Mouse (Mus musculus) kidney, postnatal 10 days (tissue): Measurements from ENCODE around the gene Ccr4.

Source experiments
- DNase-seq: peaks from one replicate; pipeline ENCODE4 v3.0.0; 2021; ENCODE audit warnings: mixed read lengths

Ccr4 gene

DNA sequence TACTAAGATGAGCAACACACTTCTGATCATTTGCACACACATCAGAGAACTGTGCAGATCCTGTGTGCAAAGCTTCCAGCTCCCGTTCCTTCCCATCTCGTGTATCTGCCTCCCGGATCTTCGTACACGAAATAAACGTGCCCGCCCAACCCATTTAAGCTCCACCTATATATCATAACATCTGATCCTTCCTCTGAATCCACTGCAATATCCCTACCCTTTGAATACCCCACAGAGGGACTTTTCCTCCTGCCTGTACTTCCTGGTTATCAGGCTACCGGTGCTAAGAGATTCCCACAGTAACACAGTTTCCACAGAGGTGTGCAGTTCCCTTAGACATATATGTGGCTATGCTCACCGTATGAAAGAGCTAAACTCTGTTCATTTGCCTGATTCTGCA lies at the start of gene Ccr4:
Ccr4 (minus strand) TSS at position 101 of the 400 bp plus-strand sequence.
- DNase-seq, result no peak

DNA sequence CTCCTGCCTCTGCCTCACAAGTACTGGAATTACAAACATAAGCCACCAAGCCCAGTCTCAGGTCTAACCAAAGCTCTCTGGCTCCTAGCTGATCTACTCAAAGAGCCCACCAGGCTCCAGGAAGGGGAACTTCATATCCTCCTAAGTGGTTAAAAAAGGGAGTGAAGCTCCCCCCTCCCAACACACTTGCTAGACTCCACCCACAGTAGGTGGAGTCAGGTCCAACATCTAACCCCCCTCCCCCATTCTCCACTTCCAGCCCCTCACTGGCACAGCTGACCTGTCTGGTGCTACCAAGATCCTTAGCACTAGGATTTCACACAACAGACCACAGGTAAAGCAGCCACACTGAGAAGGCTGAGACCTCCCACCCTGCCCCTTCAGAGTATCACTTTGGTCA lies 49.1 kb upstream of the Ccr4 start:
- DNase-seq, result no peak

DNA sequence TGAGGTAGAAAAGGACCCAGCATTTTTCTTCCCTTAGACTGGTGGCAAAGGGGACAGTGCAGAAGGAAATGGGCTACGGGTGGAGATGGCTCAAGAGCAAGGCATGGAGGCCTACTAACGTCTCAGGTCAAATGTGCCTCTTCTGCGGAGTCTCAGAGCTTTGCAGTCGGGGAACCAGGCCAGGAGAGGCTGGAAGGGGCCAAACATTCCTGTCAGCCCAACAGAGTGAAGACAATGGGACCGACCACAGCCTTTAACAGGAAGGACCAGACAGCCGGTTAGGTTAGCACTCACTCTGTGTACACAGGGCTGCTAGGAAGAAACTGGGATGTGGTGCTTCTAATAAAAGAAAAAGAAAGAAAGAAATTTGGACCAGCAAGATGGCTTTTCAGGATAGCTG lies 45.3 kb upstream of the Ccr4 start:
- no peak for DNase-seq

DNA sequence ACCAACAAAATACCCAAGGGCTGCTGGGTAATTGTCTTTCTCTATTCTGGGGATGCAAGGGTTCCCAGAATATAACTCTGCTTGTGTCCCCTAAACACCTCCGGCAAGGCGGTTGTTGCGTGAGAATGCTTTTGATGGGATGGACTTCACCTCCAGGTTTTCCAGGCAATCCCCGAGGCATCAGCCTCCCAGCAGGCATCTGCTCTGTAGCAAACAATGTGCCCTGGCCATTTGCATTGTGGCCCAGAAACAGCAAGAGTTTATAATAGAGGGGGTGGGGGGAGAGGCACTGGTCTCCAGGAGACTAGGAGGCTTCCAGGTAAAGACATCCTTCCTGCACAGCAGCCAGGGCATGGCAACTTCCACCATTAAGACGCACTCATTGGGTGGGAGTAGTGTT lies 44.4 kb upstream of the Ccr4 start:
- DNase-seq, result no peak

DNA sequence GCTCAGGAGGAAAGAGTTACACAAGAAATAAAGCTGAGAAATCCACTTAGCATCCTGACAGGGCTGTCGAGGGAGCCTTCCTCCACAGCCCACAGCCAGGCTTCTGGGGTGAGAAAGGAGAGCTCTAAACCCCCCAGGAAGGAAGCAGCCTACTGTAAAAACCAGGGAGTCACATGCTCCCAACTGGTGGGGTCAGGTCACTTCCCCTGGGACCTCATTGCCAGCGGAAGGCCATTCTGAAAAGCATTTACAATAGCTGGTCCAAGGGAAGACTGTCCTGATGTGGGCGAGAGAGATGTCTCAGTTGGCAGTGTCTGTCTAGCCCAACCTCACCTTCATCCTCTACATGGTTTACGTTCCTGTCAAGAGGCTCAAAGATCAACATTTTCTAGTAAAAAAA lies 43.8 kb upstream of the Ccr4 start:
- DNase-seq, result no peak

DNA sequence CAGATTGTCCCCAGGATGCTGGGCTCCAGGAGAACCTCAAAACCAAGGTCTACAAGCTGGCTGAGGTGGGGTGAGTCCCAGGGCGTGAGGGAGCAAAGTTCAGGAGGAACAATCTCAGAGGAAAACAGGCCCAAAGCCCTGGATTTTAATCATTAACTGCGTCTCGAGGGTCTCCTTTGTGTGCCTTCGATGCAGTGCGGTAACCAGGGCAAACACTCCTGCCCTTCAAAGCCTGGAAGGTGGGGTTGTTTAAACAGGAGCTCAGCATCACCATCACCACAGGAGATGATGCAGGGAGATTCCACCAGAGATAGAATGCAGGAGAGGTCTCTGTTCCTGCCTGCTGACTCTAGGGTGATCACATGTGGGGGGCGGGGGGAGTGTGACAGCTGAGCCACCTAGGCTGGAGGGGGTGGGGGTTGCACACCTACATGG lies 42.9 kb upstream of the Ccr4 start:
- peak; percentile 44 for DNase-seq

DNA sequence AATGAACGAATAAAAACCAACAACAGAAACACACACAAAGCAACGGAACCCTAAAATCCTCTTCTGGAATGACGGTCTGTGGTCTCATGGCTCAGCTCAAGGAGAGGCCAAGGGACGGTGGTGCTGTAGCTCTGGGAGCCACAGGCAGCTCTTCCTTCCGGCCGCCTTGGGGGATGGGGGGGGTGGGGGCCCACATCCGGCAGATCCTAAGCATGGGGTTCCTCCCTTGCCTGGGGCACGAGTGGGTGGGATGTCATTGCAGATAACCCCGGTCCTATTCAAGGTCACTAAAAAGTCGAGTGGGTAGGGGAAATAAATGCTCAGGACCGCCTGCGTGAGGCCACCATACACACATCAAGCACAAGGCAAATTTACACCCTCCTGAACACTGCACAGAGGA lies 42.0 kb upstream of the Ccr4 start:
- DNase-seq, result no peak

DNA sequence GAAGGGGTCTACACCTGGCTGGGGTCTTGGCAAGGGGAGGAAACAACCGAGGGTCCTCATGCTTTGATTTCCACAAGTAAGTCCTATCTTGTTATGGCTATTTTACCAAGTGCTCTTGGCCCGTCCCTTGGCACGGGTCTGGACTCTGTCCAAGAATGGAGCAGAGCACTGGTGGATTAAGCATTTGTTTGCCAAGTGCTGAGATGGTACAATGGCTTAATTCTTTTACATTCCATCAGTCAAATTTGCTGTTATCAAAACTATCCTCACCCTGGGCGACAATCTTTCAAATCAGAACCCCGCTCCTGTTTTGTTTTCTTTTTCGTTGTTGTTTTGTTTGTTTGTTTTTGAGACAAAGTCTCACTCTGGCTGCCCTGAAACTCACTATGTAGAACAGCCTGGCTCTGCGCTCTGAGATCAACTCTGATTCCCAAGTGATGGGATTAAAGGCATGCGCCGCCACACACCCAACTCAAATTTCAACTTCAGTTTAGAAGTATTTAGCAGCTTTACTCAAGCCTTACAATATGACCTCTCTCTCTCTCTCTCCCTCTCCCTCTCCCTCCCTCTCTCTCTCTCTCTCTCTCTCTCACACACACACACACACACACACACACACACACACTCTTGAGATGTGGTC lies 40.2 kb upstream of the Ccr4 start:
- peak; percentile 58 for DNase-seq

DNA sequence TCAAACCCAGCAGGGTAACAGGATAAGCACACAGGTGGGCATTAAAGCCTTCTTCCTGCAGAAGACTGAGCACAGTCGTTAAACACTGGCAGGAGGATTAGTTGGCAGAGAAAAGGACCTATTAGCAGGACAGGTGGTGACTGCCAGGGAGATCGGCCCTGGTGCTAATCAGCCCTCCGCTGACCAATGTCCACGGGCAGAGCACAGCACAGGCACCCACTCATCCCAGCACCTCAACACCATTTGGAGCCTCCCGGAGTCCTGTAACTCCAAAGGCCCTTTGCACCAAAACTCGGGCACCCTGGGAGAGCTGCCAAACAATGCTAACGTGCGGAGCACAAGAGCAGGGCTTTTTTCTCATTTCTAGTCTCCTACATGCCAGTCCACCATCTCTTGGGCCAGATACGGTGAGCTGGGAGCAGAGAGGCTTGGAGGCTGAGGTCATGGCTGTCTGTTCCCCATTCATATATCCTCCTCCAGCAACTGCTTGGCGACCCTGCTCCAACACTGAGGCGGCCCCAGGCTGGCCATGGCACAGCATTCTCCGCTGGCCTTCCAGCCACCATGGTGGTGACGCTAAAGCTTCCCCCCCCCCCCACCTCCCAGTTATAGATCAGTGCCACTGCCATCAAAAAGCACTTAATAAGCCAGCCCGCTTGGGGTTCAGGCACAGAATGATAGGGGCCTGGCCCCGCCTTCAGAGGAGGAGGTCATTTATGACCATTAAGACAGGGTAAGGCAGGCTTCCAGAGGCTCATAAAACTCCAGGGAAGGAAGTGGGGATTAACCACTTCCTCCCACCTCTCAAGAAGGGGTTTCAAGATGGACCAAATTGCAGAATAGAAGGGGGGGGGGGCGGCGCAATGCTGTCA lies 39.4 kb upstream of the Ccr4 start:
- peak; percentile 51 for DNase-seq

DNA sequence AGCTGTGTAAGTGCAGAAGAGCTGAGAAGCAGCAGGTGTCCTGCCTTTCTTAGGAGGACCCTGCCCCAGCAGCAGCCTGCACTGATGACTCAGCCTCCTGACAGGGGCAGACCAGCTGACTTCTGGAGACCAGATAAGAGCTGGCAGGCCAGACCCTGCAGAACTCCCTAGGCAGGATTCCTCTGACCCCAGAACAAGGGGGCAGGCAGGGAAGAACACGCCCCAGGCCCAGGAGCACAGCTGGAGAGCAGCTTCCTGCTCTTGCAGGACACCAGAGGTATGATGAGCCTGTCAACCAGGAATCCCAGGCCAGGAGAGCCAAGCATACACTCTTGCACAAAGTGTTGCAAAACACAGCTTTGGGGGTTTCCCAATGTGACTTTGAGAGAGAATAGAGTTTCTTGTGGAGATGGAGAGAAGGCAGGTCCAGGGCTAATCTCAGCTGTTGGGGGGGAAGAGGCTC lies 36.6 kb upstream of the Ccr4 start:
- DNase-seq, result no peak

DNA sequence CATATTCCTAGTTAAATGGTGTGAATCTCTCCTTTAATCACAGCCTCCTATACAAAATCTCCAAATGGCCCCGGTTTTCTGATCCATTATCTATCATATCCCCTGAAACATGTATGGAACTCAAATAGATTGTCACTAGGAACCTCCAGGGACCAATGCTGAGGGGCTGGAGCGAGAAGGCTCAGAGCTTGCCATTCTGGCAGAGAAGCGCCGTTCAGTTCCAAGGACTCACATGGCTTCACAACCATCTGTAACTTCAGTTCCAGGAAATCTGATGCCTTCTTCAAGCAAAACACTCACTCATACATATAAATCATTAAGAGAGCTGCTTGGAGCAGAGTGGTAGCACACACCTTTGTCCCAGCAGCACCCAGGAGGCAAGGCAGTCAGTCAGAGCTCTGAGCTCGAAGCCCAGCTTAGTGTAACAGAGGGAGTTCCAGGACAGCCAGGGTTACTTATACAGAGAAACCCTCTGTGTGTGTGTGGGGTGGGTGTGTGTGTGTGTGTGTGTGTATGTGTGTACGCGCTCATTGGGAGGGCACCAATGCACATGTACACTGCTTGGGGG lies 34.4 kb upstream of the Ccr4 start:
- DNase-seq, result no peak

DNA sequence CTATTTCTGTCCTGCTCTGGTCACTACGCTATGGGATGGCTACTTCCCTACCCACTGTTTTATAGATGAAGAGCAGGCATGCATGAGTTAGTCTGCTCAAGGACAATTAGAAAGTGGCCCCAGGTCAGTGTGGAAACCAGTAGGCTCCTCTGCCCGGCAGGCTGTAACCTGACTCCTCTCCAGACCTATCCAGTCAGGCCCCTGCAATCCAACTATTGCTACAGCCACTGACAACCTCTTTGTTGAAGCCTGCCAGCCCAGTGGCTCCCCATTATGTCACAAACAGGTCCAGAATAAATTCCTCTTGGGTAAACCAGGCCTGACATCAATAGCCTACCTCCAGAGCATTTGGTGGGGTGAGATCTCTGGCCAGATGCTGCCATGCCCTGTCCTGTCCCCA lies 31.9 kb upstream of the Ccr4 start:
- DNase-seq, result no peak

DNA sequence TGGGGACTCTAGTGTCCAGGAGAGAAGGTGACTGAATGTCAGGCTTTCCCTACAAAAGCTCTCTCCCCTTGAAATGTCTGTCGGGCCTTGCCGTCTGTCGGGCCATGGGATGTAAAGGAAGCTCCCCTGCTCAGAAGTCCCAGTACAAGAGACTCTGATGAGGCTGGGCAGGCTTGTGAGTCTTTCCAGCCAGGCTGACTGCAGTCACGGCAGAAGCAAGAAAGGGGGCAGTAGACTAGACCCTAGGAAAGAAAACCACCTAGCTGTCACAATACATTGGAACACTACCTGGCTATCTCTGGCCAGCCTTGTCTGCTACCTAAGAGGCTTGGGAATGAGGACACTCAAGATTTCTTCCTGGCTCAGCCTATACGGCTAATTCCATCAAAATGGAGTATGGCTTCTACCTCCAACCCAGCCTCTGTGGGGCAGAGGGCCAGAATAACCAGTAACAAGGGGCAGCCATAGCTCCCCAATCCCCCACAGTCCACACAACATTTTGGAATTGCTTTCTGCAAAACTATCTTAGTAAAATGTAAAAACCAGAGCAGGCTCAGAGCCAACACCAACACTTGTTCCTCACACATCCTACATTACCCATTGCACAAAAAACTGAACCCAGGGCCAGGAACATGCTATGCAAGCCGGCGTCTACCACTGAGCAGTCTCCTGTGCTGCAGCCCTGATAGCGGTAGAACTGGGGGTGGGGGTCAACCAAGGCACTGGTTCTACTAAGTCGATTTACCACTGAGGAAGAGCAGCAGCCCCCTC lies 30.2 kb upstream of the Ccr4 start:
- DNase-seq, result no peak

DNA sequence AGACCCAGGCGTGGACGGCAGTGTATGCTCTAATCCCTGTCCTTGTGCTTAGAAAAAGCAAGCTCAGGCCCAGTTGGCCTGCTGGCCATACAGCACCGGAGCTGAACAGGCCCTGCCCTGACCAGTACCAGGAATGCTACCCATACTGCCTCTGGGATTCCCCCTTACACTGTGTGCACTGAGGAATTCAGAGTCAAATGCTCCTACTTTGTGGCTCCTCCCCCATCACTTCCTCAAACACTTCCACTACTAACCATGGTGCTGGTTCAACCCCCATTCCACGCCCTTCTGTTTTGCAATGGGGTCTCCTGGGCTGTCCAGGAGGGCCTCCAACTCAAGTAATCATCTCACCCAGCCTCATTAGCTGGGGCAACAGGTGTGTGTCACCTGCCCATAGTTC lies 29.1 kb upstream of the Ccr4 start:
- no peak for DNase-seq

DNA sequence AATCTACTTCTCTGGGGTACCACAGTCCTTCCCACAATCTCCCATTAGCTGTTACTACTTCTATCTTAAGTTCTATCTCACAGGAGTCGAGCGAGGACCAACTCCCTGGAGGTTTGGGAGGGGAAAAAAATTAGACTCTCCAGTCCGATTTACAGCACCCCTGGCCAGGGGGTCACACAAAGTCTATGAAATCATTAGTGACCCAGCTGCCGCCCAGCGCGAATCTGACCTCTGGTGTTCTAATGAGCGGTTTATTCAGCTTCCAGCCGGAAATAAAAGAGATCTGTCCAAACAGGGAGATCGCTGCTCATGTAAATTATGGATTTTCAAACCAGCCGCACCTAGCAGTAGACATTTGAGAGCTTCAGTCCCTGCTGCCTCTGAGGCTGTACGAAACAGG lies 26.6 kb upstream of the Ccr4 start:
- peak; percentile 70 for DNase-seq

DNA sequence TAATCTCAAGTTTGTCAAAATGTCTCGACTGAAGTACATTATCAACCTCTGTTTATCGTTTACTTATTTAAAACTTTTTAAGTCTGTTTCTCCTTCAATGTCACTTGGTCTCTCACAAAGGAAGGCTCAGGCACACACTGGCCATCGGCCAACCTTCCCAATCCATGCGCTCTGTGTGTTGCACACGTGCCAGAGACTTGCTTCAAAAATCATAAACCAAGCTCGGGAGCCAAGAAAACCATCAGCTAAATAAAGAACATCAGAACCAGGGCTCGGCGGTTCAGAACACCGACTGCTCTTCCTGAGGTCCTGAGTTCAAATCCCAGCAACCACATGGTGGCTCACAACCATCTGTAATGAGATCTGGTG lies 23.9 kb upstream of the Ccr4 start:
- DNase-seq, result peak; percentile 66

DNA sequence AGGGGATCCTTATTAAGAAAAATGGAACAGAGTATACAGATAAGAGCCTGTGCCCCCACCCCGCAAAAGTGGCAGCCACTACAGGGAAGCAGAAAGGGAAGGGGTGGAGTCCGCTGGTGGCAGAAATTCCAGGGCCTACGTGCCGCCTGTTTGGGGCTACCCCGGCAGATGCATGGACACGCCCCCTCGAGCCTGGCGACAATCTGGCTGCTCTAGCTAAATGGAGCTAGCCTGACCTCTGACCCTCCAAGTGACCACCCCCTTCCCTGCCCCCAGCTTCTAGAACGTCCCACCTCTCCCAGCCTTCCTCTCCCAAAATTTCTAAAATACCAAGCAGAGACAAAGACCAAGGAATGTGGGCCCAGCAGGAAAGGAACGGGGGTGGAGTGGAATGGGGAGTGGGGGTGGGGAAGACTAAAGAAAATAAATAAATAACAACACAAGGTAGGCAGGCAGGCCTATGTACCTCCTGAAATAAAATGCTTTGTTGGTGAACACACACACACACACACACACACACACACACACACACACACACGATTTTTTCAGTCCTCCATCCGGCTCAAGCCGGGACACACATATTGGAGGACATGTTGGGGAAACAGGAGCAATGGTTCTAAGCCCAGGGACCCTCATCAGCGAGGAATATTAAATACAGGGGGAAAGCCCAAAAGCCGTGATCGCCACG lies 23.4 kb upstream of the Ccr4 start:
- peak; percentile 72 for DNase-seq

DNA sequence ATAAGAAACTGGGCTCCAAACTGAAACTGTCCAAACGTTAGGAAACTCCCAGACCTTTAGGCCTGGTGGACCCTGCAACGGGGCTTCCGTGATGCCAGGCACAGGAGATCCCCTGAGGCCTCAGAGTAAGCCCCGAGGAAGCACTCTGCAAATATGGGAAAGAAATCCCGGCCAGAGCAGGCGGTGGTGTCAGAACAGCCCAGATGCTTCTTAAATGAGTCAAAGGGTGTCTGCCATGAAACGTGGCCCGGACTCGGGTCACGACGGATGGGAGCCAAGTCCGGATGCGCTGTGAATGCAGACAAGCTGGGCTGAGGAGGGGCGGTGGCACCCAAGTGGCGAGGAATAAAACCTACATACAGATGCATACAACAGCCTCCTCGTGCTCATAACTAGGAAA lies 22.4 kb upstream of the Ccr4 start:
- peak; percentile 74 for DNase-seq

DNA sequence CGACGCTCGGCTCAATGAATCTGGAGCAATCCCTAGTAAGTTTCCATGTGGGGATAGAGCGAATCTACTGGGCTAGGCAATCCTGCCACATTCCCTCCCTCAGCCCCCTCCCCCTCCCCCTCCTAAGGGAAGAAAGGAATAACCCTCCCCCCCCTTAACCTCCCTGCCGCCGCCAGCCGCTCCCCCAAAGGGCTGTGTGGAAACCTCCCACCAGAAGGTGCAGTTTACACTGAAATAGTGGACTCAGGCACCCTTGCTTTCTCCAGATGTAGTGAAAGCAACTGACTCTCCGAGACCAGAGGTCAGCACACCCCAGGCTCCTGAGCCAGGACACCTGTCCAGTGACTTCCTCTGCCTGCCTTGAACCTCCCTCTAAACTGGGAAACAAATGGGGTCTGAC lies 21.9 kb upstream of the Ccr4 start:
- peak; percentile 17 for DNase-seq

DNA sequence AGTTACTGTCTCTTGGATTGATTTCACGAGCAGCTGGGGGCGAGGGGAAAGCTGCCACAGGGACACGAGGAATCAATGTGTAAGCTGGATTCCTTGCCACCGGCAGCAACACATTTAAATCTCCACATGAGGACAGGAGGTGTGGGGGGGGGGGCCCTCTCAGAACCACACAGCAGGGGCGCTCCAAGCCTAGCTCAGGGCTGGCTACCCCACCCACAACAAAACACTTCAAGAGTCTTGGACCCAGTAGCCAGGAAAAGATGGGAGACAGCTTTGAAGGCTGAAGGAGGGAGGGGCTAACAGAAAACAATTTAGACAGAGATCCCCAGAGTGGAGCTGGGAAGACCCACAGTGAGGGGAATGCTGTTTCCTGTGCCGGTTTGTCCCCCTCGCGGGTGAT lies 21.2 kb upstream of the Ccr4 start:
- peak; percentile 9 for DNase-seq

DNA sequence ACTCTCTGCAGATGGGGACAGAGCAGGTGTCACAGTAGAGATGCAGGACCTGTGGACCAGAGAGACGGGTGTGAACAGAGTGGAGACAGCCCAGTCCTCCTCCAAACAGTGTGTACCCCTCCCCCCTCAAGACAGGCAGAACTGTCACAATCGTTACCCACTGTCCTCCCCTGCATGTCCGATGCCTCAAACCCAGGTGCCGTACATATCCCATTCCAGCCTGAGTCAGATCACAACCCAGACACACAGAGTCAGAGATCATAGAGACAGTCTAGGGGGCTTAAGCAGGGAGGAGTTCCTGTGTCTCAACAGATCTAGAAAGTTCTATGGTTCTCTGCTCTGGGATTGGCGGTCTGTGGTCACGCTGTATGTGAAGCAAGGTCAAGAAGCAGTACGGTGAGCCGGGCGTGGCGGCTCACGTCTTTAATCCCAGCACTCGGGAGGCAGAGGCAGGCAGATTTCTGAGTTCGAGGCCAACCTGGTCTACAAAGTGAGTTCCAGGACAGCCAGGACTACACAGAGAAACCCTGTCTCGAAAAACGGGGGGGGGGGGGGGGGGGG lies 20.4 kb upstream of the Ccr4 start:
- DNase-seq, result no peak

DNA sequence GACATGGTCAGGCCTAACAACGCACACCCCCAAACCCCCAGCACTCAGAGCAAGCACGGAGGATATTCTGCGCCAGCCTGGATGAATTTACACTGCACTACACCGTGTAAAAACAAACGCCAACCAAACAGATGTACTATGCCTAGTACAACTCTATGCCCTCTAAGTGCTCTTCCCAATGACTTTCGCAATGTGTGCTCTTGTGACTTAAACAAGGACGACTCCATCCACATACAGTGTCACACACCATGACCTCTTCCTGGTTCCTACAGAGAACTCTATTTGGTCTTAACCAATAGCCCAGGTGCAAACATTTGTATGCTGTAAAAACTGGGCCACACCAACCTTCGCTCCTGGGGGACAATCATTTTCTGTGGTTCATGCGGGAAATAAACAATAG lies 17.8 kb upstream of the Ccr4 start:
- DNase-seq, result no peak
